Mouse (Mus musculus) limb, embryonic 12.5 days (tissue): ENCODE measurements at regions not wholly inside any gene's neighbourhood (a gene's known extent, or its start where the extent isn't known, plus 50 kb on each side); places are given as distances from the start of the nearest gene placed in this dataset.
A peak's percentile ranks its signal among the peaks of the same experiment; 100 is the strongest.
"Not testable (repeated sequence)": the region's sequence is repeated elsewhere in the genome, so short reads cannot be mapped to it uniquely, and the experiment has no call there.

Experiments
- ATAC-seq: fragments of 200-750 bp; cut with Nextera tagmentation; 2 replicates; pipeline ENCODE4 v1.8.0; 2017; ENCODE audit warnings: low read depth, moderate TSS enrichment; ENCODE audit not compliant: insufficient number of reproducible peaks, insufficient read depth, low FRiP score, low TSS enrichment
- H3K27ac ChIP-seq: fragments of 300-500 bp; sonication (generic); 2 replicates; pipeline ENCODE4 v1.5.1; 2016; ENCODE audit warnings: mild to moderate bottlenecking, moderate library complexity
- H3K27me3 ChIP-seq: fragments of 300-500 bp; sonication (generic); 2 replicates; pipeline ENCODE4 v1.6.1; 2016; ENCODE audit warnings: mild to moderate bottlenecking, moderate library complexity
- H3K36me3 ChIP-seq: fragments of 300-500 bp; sonication (generic); 2 replicates; pipeline ENCODE4 v1.6.1; 2016; ENCODE audit warnings: mild to moderate bottlenecking, moderate library complexity
- H3K4me1 ChIP-seq: fragments of 300-500 bp; sonication (generic); replicated peaks from 2 replicates; pipeline ENCODE4 v1.6.1; 2016
- H3K4me2 ChIP-seq: fragments of 300-500 bp; sonication (generic); 2 replicates; pipeline ENCODE4 v1.6.1; 2016; ENCODE audit warnings: mild to moderate bottlenecking, moderate library complexity
- H3K4me3 ChIP-seq: fragments of 300-500 bp; sonication (generic); replicated peaks from 2 replicates; pipeline ENCODE4 v1.5.1; 2016; ENCODE audit warnings: mild to moderate bottlenecking
- H3K9ac ChIP-seq: fragments of 300-500 bp; sonication (generic); replicated peaks from 2 replicates; pipeline ENCODE4 v1.6.1; 2016; ENCODE audit warnings: mild to moderate bottlenecking, moderate library complexity
- H3K9me3 ChIP-seq: fragments of 300-500 bp; sonication (generic); 2 replicates; pipeline ENCODE4 v1.6.1; 2016; ENCODE audit warnings: mild to moderate bottlenecking, moderate library complexity
- WGBS: fragments of 180-500 bp; shearing (Covaris S2); methylation state at CpG from one replicate; pipeline ENCODE4 v1.1.7; 2016; 5-methylcytosine and 5-hydroxymethylcytosine counted together

DNA sequence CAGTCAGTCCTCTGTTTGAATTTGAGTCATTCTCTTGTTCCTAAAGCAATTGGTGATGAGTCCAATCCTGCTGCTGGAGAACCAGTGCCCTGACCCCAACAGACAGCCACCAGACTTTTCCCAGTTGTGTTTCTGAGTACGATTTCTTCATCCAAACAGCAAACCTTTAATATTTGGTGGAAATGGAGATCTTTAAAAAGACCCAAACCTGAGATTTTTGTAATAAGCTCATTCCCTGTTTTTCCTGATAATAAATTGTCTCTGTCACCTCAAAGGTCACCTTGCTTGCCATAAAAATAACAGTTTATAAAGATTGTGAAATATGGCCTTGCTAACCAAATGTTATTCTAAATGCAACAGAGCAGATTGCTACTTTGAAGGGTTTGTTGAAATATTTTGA lies 199.0 kb downstream of the Fam43a start:
- no peaks in the 10 kb centered on the region for H3K36me3 ChIP-seq
- no peaks in the 10 kb centered on the region for H3K27me3 ChIP-seq
- H3K4me3 ChIP-seq, result no peak overlapping the region
- no peak overlapping the region for H3K4me2 ChIP-seq
- no peak overlapping the region for H3K9ac ChIP-seq
- peaks cover 19% of the 10 kb centered on the region for H3K4me1 ChIP-seq
- 85% methylated on average over 1 of the region's 1 CpGs for WGBS
- H3K27ac ChIP-seq, result no peak overlapping the region
- peaks cover 5% of the 10 kb centered on the region; the same call in 1 of the 2 replicates for H3K9me3 ChIP-seq
- ATAC-seq, result no peak

DNA sequence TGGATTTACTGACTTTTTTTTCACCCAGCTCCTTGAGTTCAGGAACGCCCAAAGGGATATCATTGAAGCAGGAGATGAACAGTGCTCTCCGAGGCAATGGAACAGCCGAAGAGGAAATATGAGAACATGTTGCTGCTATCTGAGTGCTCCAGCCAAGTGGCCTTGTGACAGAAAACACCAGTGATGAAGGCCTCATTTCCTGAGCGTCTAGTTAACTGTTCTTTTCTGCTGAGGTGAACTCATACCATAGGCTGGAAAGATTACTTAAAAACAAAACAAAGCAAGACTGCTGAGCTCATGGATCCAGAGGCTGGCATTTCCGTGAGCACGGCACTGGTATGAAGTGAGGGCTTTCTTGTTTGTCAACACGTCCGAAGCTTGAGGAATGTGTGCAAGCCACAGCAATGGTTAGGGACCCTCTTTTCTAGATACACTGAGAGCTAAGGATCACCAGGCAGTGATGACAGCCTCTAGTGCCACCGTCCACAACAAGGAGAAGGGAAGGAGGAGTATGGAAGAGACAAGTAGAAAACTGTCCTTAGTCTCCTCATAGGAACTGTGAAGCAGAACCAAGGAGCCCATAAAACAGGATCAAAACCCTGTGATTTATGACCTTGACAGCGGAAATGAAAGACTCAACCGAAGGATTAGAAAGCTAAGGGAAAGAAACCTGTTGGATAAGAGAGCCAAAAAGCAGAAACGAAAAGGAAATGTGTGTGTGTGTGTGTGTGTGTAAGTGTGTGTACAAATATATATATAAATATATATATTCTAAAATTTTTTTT lies 200.4 kb downstream of the Fam43a start:
- no peak for ATAC-seq
- Histone ChIP-seq H3K4me1 (peaks cover 27% of the 10 kb centered on the region), H3K4me2 (no peak overlapping the region), H3K9me3 (peaks cover 5% of the 10 kb centered on the region; the same call in 1 of the 2 replicates), H3K4me3 (no peak overlapping the region), H3K36me3 (no peaks in the 10 kb centered on the region), H3K27ac (peak overlapping the region; percentile 41; the same call in 1 of the 2 replicates), H3K9ac (no peak overlapping the region), H3K27me3 (no peaks in the 10 kb centered on the region)
- 37% methylated on average over 12 of the region's 12 CpGs for WGBS

DNA sequence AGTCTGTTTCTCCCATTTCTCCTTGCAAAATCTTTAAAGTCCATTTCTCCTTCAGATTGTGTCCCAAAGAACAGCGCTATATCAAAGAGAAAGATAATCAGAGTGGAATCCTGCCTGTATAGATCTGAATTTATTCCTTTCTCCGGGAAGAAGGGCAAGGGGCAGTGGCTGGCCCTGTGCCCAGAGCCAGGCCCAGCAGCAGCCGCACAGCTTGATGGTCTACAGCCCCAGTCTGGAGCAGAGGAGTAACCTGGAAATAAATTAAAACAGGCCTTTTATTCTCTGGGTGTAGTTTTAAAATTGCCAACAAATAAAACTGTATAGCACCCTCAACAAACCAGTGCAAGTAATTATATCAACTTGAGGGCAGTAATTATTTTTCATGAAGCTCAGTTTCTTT lies 204.5 kb downstream of the Fam43a start:
- ATAC-seq, result no peak
- no peak overlapping the region for H3K27ac ChIP-seq

DNA sequence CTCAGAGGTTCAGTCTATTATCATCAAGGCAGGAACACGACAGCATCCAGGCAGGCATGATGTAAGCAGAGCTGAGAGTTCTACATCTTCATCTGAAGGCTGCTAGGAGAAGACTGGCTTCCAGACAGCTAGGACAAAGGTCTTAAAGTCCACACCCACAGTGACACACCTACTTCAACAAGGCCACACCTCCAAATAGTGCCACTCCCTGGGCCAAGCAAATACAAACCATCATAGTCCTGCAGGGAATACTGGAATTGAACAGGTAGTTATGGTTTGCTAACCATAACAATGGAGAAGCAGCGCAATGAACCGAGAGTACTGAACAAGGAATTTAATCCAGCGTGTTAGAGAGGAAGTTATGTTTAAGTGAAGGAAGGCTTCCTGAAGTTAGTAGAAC lies 206.7 kb downstream of the Fam43a start:
- H3K4me2 ChIP-seq, H3K27ac ChIP-seq, H3K27me3 ChIP-seq, H3K9ac ChIP-seq, H3K4me1 ChIP-seq, H3K9me3 ChIP-seq, H3K4me3 ChIP-seq, ATAC-seq, H3K36me3 ChIP-seq: not testable (repeated sequence)
- WGBS, result 91% methylated on average over 4 of the region's 4 CpGs

More for the DNA sequence above, 204.5 kb downstream of the Fam43a start:
- Histone ChIP-seq H3K4me2 (no peak overlapping the region), H3K4me1 (peaks cover 22% of the 10 kb centered on the region), H3K9me3 (peaks cover 5% of the 10 kb centered on the region; the same call in 1 of the 2 replicates), H3K4me3 (no peak overlapping the region), H3K9ac (no peak overlapping the region), H3K36me3 (no peaks in the 10 kb centered on the region), H3K27me3 (no peaks in the 10 kb centered on the region)
- 50% methylated on average over 3 of the region's 3 CpGs for WGBS

DNA sequence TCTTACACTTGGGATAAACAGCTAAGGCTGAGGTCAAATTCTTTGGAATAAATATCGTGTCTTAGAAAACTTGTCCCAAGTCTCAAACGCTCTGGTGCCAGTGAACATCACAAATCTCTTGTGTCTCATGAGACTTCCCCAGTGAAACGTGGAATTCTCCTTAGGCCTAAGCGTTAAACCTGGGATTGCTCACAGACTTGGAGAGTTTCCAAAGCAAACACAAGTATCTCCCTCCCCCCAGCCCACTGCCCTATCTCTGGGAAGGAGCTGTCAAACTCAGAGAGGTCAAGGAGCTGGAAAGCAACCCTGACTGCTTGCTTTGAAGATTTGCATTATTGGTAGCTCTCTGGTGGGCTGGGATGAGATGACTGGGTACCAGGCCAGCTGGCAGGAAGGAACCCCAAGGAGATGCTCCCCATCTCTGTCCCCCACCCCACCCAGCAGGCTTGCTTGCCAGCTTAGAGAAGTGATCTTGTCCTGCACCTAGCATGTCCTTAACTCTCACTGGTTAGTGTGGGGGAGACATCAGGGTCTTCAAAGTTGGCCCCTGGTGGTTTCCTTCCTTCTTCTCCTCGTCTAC lies 219.1 kb downstream of the Fam43a start:
- Histone ChIP-seq H3K9ac (no peak overlapping the region), H3K4me1 (peaks cover 18% of the 10 kb centered on the region), H3K4me3 (no peak overlapping the region), H3K27ac (no peak overlapping the region), H3K36me3 (no peaks in the 10 kb centered on the region), H3K9me3 (no peaks in the 10 kb centered on the region), H3K4me2 (no peak overlapping the region), H3K27me3 (no peaks in the 10 kb centered on the region)
- no peak for ATAC-seq
- 59% methylated on average over 5 of the region's 5 CpGs for WGBS

DNA sequence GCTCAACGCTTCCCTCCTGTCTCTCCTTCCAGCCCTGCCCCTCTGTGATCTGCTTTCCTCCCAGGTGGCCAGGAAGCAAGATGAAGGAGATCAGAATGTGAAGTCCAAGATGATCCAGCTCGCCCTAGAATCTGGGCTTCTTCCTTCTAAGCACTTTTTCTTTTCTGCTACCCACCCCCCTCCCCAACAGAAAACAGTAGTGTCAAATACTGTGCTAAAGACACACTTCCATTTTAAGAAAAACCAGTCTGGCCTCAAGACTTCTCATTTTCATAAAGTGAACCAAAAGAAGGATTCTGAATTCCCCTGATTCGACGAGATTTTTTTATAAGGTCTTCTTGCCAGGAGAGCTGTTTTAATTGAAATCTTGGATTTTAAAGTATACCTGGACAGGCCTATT lies 219.8 kb downstream of the Fam43a start:
- Histone ChIP-seq H3K27me3 (no peaks in the 10 kb centered on the region), H3K4me3 (no peak overlapping the region), H3K9me3 (no peaks in the 10 kb centered on the region), H3K27ac (no peak overlapping the region), H3K9ac (no peak overlapping the region), H3K36me3 (no peaks in the 10 kb centered on the region), H3K4me2 (no peak overlapping the region), H3K4me1 (peaks cover 18% of the 10 kb centered on the region)
- no peak for ATAC-seq
- WGBS, result 88% methylated on average over 4 of the region's 4 CpGs

DNA sequence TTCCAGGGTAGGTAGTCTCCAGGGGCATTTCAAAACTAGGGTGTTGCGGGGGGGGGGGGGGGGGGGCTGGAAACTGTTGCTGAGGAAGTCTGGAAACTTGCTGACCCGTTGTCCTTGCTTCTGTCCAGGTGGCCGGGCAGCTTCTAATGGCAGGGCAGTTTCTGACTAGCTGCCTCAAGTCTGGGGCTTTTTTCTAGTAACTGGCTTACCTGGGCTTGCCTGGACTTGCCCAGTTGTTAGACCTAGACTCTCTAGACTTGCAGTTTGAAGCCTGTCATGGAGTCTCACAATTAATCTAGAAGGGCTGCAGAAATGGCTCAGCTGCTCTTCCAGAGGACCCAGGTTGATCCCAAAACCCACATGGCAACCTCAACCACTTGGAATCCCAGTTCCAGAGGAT lies 220.7 kb downstream of the Fam43a start:
- 60% methylated on average over 3 of the region's 3 CpGs for WGBS
- no peak for ATAC-seq

DNA sequence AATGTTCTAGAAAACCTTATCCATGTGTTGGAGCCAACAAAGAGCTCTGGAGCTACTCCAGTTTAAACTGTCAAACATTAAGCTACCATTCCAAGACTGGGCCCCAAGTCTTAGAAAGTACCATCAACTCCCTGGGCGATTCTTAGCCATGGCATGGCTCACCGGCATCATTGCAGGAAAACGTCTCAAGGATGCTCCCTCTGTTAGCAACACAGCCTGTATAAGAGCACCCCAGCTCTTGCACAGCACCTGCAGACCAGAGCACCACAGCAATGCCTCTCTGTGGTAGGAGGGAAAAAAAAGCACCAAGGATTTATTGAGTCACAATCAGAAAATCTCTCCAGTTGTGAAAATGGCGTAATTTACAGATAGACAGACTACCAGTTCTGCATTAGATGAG lies 221.2 kb downstream of the Fam43a start:
- Histone ChIP-seq H3K27ac (no peak overlapping the region), H3K4me1 (peaks cover 18% of the 10 kb centered on the region), H3K4me2 (peak overlapping the region; percentile 51; the same call in 1 of the 2 replicates), H3K9me3 (no peaks in the 10 kb centered on the region), H3K9ac (no peak overlapping the region), H3K27me3 (no peaks in the 10 kb centered on the region), H3K4me3 (no peak overlapping the region), H3K36me3 (no peaks in the 10 kb centered on the region)
- no peak for ATAC-seq
- 83% methylated on average over 4 of the region's 4 CpGs for WGBS

More for the DNA sequence above, 220.7 kb downstream of the Fam43a start:
- no peaks in the 10 kb centered on the region for H3K27me3 ChIP-seq
- H3K36me3 ChIP-seq, result no peaks in the 10 kb centered on the region
- no peak overlapping the region for H3K9ac ChIP-seq
- no peak overlapping the region for H3K4me2 ChIP-seq
- H3K9me3 ChIP-seq, result no peaks in the 10 kb centered on the region
- no peak overlapping the region for H3K4me3 ChIP-seq
- peaks cover 18% of the 10 kb centered on the region for H3K4me1 ChIP-seq
- no peak overlapping the region for H3K27ac ChIP-seq

DNA sequence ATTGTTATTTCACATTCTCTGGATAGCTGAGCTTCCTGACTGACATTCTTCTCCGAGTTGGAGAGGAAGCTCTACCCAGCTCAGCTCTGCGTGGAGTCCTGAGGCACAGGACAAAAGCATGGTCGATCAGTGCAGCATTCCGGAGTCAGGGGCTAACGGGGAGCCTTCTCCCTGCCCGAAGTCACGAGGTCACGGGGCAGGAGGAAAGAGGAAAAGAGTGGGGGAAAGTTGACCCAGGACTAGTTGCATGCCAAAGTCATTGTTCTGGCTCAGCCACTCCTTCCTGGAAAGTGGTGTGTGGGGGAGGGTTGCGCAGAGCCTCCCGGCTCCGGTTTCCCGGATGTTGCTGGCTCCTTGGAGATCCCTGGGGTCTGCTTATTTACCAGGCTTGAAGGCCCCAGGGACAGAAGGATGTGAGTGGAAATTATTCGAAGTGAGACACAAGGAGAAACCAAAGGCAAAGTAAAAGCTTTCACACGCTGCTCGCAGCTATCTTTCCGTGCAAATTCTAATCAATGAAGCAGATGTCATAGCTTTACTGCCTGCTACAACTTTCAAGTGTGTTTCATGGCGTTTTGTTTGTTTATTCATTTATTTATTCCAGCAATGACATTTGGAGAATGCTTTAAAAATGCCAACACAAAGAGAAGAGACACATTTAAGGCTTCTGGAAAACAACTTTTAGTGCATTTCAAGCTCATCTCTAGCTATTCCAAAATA lies 221.8 kb downstream of the Fam43a start:
- Histone ChIP-seq H3K4me3 (no peak overlapping the region), H3K4me1 (peaks cover 21% of the 10 kb centered on the region), H3K9ac (no peak overlapping the region), H3K9me3 (no peaks in the 10 kb centered on the region), H3K27me3 (no peaks in the 10 kb centered on the region), H3K36me3 (no peaks in the 10 kb centered on the region), H3K4me2 (peak overlapping the region; percentile 51), H3K27ac (peak overlapping the region; percentile 78)
- 0 out of 2 replicates have a peak, but pooled peaks have one; percentile 52 for ATAC-seq
- WGBS, result 13% methylated on average over 17 of the region's 17 CpGs

DNA sequence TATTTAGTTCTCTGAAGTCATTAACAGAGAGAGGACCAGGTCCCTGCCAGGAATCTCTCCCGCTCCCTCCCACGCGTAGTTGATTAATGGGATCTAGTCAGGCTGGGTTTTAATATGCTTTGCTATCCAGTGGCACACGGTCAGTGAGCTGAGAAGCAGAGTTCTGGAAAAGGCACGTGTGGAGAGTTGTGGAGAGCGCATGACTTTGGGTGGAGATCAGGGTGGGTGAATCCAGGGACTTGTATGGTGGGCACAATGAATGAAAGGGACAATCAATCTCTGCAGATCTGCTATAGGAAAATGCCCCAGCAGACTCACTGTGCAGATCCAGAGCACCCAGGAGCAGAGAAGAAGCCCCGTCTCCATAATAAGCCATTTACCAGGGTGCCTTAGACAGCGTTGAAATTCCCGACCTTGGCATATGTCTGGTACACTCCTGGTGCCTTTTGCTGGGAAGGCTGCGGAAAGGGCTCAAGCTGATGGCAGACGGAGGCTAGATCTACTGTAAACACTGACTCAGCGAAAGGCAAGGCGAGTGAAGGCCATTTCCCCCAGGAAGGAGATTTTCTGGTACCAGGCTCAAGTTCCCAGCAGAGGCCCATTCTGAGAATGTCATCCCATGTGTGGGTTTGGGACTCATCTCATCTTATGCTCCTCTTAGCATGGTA lies 222.5 kb downstream of the Fam43a start:
- Histone ChIP-seq H3K27ac (no peak overlapping the region; the same call in 1 of the 2 replicates), H3K27me3 (no peaks in the 10 kb centered on the region), H3K4me1 (peaks cover 23% of the 10 kb centered on the region), H3K9ac (no peak overlapping the region), H3K36me3 (no peaks in the 10 kb centered on the region), H3K4me3 (no peak overlapping the region), H3K9me3 (no peaks in the 10 kb centered on the region), H3K4me2 (0 out of 2 replicates have a peak overlapping the region, but pooled peaks have one; percentile 51)
- 63% methylated on average over 13 of the region's 13 CpGs for WGBS
- no peak for ATAC-seq

DNA sequence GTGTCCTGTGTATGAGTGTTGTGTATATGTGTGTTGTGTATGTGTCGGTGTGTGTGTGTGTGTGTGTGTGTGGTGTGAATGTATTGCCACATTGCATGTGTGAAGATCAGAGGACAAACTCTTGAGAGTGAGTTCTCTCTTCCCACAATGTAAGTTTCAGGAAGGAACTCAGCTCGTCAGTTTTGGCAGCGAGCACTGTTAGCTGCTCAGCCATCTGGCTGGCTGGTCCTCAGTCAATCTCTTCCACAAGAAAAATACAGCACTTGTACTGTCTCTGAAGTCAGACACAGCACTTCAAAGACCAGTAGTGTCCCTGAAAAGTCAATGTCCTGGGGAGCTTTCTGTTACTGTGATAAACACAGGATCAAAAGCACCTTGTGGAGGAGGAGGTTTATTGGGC lies 226.6 kb downstream of the Fam43a start:
- no peak overlapping the region for H3K4me3 ChIP-seq
- H3K9me3 ChIP-seq, result no peaks in the 10 kb centered on the region
- no peak overlapping the region for H3K4me2 ChIP-seq
- no peak overlapping the region for H3K9ac ChIP-seq
- peak overlapping the region; percentile 14; the same call in 1 of the 2 replicates for H3K27ac ChIP-seq
- H3K27me3 ChIP-seq, result no peaks in the 10 kb centered on the region
- no peaks in the 10 kb centered on the region for H3K36me3 ChIP-seq
- 48% methylated on average over 3 of the region's 3 CpGs for WGBS
- H3K4me1 ChIP-seq, result peaks cover 17% of the 10 kb centered on the region
- no peak for ATAC-seq
